Mouse (Mus musculus): ENCODE results near the gene Zbtb44.
"Not testable (repeated sequence)": the region's sequence is repeated elsewhere in the genome, so short reads cannot be mapped to it uniquely, and the experiment has no call there.

Gene Zbtb44

DNA sequence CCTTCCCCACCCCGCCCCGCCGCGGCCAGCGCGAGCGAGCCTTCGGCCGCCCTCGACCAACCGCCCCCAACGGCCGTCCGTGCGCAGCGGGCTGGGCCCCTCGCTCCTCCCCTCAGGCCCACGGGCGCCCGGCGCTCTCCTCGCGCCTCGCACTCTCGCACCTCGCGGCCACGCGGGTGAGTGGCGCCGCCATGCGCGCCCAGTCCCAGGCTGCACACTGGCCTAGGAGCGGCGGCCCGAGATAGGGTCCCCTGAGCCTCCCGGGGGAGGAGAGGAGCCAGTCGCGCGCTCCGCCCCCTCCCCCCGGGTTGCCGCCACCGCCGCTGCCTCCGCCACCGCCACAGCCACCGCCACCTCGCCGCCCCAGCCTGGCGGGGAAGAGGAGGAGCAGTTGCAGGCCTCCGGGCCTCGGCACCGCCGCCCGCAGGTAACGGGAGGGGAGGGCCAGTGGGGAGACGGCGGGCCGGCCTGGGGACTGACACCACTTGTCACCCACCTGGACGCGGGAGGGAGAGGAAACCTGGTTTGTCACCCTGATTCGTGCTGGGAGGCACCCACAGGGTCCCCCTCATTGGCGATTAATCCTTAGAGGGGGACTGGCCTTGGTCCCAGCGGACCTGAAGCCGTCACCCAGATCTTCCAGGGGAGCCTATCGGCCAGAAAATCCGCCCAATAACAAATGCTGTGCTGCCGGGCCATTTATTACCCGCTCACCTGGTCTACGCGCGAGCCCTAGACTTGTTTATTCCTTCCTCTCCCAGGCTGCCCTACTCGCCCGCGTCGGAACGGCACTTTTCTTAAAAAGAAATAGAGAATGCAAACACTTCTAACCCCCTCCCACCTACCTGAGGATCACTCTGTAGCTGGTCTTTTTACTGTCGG lies at the start of gene Zbtb44:
Gene Zbtb44 (plus strand): TSS at position 113 of the 882 bp plus-strand sequence.
- DNase-seq = peak; percentile 67 to 68

DNA sequence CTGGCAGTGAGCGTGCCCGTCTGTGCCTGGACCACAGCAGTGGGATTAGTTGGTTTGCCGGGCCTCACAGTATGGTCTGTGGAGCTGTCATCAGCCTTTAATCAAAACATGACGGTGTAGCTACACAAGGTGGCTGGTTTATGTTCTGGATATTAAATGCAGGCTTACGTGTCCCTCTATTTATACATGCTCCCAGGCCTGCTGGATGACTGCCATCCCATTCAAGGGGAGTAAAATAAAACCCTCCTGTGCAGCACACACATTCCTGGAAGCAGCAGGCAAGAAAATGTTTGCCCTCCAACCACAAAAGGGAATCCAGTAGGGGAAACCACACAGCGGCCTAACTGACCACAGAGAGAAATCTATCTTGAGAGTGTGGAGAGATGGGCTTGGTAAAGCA lies 44.7 kb upstream of the Zbtb44 start:
- no peak for DNase-seq

DNA sequence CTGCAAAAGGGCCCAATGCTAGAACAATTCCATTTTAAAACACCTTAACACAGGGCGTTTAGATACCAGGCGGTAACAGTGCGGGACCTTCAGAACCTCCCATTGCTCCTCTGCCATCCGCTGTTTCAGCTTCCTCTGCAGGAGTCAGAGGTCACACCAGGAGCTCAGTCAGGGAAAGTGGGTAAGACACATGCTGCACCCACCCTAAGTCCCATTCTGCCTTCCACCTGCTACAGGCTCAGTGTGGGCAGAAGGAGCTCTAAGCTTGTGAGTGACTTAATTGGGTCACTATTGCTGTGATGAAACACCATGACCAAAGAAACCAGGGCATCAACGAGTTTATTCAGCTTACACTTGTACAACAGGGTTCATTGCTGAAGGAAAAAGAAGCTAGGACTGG lies 37.3 kb upstream of the Zbtb44 start:
- DNase-seq = no peak

DNA sequence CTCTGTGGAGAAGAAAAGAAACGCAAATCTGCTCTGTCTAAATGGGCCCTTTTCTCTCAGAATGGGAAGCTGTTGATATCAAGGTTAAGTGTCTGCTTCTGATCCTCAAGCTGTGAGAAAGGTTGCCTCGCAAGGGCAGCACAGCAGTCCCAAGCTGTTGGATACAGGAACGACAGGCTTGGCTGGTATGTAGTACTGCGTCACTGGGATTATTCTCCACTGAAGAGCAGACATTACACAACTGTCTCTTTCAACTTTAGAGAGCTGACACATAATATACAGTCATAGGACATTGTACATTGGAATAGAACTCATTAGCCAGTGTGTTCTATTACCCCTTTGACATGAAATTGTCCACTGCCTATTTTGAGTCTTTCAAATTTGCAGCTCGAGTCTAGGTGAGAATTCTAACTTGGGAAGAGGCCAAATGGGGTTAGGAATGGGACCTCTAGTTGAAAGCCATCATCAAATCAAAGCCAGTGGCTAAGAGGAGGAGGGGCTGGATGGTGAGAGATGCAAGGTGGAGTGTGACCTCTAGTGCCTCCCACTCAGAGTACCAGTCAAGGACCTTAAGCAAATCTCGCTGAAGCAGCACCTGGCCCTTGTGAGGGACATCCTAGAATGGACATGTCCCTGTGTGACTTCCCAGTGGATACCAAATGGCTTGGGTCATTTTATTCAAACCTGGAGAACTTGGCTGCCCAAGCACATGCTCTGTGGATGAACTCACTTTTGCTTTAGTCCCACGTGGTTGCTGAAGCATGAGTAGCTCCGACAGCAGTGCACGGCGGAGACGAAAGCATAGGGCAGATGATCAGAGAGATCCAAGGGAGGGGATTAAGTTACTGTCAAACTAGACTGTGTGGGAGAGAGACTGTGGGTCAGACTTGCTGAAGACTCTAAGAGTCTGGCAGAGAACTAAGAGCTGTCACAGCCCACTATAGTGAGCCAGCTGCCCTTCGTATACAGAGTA lies 33.6 kb upstream of the Zbtb44 start:
- no peak for DNase-seq

GRCm38 (mm10) chr9:31000641-31001040 lies 29.8 kb upstream of the Zbtb44 start:
- no peak for DNase-seq

DNA sequence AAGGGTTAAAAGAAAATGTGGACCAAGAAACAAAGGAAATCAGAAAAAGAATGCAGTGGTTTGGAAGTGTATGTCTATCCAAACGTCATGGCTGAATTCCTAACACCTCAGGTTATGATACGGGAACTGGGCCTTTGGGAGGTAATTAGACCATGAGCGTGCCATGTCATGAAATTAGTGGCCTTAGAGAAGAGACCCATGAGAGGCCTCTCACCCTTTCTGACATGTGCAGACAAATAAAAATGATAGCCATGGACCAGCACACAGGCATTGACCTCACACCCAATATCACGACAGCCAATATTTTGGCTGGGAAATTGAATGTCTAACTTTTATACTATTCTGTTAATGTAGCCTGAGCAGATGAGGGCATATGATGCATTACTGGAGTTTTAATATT lies 27.9 kb upstream of the Zbtb44 start:
- no peak for DNase-seq

DNA sequence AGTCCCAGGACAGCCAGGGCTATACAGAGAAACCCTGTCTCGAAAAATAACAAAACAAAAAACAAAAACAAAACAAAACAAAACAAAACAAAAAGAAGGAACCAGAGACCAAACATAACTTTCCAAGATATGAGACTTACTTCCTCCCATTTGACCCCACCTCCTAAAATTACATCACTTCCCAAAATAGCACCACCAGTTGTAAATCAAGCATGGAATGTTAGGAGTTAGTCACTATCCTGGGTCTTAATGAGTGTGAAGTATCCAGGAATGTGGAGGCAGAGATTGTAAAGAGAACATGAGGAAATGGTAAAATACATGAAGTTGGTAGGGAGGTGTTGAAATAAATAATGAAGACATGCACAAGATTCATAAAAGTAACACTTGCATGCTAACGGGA lies 21.1 kb upstream of the Zbtb44 start:
- no peak for DNase-seq

DNA sequence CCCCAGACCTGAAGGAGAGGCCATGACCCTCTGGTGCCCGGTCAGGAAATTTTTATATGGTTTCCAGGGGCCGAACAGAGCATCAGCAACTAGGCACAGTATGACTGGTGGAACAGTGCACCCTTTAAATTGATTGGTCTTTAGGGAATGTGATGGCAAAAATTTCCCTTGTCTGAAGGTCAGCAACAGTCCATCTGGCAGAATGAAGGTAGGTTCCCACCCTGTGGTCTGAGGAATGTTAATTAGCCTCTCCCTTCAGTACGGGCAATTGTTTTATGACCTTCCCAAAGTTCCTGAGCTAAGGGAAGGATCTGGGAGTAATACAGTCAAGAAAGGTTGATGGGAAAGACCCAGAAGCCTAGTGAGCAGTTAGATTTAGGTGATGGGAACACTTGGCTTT lies 20.4 kb upstream of the Zbtb44 start:
- DNase-seq = no peak

DNA sequence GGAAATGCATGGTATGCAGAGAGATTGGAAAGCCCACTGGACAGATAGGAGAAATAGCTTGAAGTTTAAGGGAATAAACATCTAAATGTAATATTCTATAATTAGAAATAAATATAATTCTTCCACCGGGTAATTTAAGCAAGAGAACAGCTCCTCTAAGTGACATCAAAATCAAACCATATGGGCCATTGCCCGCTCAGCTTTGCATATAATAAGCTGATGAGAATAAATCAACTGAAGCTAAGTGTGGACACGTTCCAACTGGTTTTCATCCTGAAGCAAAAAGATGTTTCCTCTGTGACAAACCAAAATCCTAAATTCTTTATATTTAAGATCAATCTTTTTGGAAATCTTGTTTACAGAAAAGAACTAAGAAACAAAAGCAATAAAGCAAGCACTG lies 19.7 kb upstream of the Zbtb44 start:
- DNase-seq = no peak

DNA sequence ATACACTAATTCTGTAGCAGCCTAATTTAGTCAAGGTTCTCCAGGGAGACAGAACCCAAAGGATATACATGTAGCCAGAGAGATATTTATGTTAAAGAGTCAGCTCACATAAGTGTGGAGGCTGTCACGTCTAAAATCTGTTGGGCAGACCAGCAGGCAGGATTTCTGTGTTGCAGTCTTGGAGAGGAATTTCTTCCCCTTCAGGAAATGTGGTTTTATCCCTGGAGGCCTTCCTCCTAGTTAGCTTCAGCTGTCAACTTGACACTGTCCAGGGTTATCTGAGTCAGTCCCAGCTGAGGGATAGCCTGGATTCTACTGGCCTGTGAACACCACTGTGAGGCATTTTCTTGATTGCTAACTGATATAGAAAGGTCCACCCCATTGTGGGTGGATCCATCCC lies 18.9 kb upstream of the Zbtb44 start:
- DNase-seq = no peak

GRCm38 (mm10) chr9:31012674-31013073 lies 17.8 kb upstream of the Zbtb44 start:
- no peak for DNase-seq

DNA sequence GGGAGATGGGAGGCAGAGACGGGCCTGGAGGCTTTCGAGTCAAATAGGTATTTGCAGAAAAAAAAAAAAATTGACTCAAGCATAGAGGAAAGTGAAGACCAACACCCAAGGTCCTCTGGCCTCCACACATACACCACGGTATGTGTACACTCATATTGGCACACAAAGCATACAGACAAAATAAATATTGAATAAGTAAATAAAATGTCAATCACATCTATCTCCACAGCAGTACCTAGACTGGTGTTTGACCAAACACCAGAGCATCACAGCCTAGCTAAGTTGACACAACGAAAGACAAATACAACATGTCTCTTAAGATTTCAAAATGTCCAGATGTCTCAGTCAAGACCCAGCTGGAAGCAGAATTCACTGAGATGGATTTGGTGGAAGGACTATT lies 17.0 kb upstream of the Zbtb44 start:
- DNase-seq = no peak

DNA sequence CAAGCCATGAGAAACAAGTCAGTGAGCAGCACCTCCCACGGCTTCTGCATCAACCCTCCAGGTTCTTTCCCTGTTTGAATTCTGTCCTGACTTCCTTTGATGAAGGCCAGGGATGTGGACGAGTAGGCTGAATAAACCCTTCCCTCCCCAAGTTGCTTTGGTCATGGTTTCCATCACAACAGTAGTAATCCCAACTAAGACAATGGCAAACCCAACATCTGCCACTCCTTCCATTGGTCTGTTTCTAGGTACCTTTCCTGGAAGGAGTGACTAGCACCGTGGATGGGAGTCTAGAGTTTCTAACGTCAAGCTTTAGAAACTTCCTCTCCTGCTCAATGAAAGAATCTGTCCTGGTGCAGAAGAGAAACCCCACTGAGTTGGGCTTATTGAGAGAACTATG lies 12.8 kb upstream of the Zbtb44 start:
- DNase-seq = no peak

GRCm38 (mm10) chr9:31018158-31018557 lies 12.3 kb upstream of the Zbtb44 start:
- no peak for DNase-seq

GRCm38 (mm10) chr9:31018705-31019104 lies 11.7 kb upstream of the Zbtb44 start:
- no peak for DNase-seq

- no peak for DNase-seq
Measured at GRCm38 (mm10) chr9:31028251-31028650, 2.2 kb upstream of the Zbtb44 start.

- peak; percentile 92 for DNase-seq
Measured at GRCm38 (mm10) chr9:31029751-31030511, 513 bp upstream of the Zbtb44 start.

DNA sequence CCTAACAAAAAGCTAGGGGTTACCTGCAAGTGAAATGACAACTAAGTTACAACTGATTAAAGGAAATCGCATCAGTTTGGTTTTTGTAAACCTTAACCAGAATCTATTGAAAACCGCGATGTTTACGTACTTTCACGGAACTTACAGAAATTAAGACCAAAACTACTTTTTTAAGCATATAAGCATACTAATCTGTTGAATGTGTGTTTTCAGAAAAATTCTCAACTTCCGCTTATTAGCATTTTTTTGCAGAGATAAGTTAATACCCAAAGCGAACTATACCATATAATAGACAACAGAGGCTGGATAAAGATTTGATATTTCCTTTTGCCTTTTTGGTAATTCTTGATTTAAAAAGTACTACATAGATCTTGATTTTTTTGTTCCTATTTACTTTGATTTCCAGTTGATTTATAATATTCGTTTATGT lies 985 bp downstream of the Zbtb44 start:
- no peak for DNase-seq

DNA sequence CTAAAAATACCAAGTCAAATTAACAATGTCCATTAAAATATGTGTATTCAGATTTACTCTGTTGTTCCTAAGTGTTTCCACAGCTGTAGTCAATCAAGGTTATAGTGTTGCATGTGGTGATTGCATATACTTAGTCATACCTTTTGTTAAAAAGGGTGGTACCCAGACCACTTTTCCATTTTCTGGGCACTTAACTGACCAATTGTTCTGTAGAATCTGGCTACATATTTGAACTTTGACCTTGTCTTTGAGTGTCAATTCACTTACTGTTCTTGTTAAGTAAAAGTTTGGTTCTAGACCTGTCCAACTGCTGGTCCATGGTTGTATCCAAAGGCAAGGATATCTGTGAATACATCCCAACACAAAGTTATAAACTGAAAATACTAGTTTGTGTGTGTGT lies 2.1 kb downstream of the Zbtb44 start:
- no peak for DNase-seq

DNA sequence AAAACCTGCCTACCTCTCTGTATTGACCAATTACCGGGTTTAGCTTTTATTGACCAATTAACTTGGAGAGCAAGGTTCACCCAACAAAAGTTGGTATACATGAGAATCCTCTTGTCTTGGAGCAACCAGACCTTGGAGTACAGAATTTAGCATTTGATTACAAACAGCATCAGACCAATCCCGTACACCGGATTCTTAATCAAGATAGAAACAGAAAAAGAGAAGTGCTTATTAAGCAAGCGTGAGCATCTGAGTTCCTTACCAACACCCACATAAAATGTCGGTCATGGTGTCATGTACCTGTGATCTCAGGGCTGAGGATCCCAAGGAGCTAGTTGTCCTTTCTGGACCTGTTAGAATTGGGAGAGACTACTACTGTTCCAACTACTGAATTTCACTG lies 19.8 kb downstream of the Zbtb44 start:
- no peak for DNase-seq

- DNase-seq = not testable (repeated sequence)
Measured at GRCm38 (mm10) chr9:31051509-31051908, 21.1 kb downstream of the Zbtb44 start.

- DNase-seq = no peak
Measured at GRCm38 (mm10) chr9:31058723-31059122, 28.3 kb downstream of the Zbtb44 start.

GRCm38 (mm10) chr9:31070706-31071105 lies 40.3 kb downstream of the Zbtb44 start:
- DNase-seq = no peak
